Mouse (Mus musculus) megakaryocyte, embryonic 14.5 days (primary cell): ENCODE data around the gene Gbp7. TPM values are rescaled to one million over a fixed set of nuclear protein-coding genes. Genes with fewer than 3 reads are reported as not detected.
A peak's percentile ranks its signal among the peaks of the same experiment; 100 is the strongest.
"Not testable (repeated sequence)": the region's sequence is repeated elsewhere in the genome, so short reads cannot be mapped to it uniquely, and the experiment has no call there.

Source experiments
- H3K27me3 ChIP-seq: replicated peaks from 2 replicates; pipeline ENCODE3; 2012; ENCODE audit warnings: inconsistent platforms
- H3K36me3 ChIP-seq: replicated peaks from 2 replicates; pipeline ENCODE3; 2012; ENCODE audit warnings: low read length, inconsistent platforms, mixed read lengths
- H3K4me1 ChIP-seq: 2 replicates; pipeline ENCODE4 v1.6.1; 2012; ENCODE audit warnings: inconsistent platforms
- H3K4me3 ChIP-seq: replicated peaks from 2 replicates; pipeline ENCODE3; 2012; ENCODE audit warnings: moderate library complexity, mild to moderate bottlenecking, inconsistent platforms
- H3K9me3 ChIP-seq: 2 replicates; pipeline ENCODE4 v1.6.1; 2012; ENCODE audit warnings: inconsistent platforms
- FLI1 ChIP-seq: IDR thresholded peaks from 2 replicates; pipeline ENCODE4 v1.6.1; 2012; ENCODE audit warnings: low read length, inconsistent platforms, mixed read lengths
- GATA1 ChIP-seq: IDR thresholded peaks from 3 replicates; pipeline ENCODE4 v1.6.1; 2012; ENCODE audit warnings: mixed read lengths, low read length, inconsistent platforms, borderline replicate concordance
- polyA plus RNA-seq: library from polyadenylated mRNA; stranded (reverse); fragments of >175 nt; gene quantifications from 2 replicates; pipeline ENCODE4 v1.2.3, GENCODE M21; 2012; ENCODE audit warnings: low replicate concordance; ENCODE audit not compliant: insufficient read depth

Gbp7 gene
- polyA plus RNA-seq, 1 experiment: 0.82 TPM

DNA sequence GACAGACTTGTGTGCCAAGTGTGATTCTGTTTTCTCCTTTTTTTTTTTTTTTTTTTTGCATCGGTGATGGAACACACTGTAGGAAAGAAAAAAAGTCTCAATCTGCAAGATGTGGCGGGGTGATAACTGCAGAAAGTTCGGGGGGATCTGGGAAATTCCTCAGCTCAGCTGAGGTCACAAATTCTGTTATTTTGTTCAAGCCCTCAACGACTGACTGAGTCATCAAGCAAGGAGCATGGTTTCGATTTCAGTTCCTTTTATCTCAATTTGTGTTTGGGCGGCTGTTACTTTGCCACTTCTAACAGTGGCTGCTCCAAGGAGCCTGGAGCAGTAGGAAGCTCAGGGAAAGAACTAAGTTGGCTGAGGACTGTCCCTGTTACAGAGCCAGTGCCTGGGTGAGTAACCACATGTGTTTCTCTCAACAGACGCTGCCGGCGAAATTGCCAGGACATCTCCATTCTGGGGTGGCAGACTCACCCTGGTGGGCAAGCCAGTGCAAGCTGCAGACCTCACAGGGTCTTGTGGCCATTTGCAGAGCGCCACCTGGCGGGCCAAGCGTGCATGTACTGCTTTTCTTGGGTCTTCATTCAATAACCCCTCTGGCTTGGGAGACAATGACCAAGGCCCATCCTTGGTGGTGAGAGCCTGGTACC lies 30.3 kb downstream of the Gbp7 start:
- Histone ChIP-seq H3K27me3 (no peaks in the 10 kb centered on the region), H3K4me3 (peak overlapping the region; percentile 93), H3K36me3 (no peaks in the 10 kb centered on the region), H3K9me3 (no peaks in the 10 kb centered on the region), H3K4me1 (peaks cover 13% of the 10 kb centered on the region)
- TF ChIP-seq FLI1 (no peak), GATA1 (no peak)

- no peaks in the 10 kb centered on the region for H3K27me3 ChIP-seq
- H3K4me3 ChIP-seq: peak overlapping the region; percentile 93
- no peaks in the 10 kb centered on the region for H3K36me3 ChIP-seq
- H3K4me1 ChIP-seq: peaks cover 13% of the 10 kb centered on the region
- no peaks in the 10 kb centered on the region for H3K9me3 ChIP-seq
- TF ChIP-seq GATA1: no peak
- TF ChIP-seq FLI1: no peak
Measured at GRCm38 (mm10) chr3:142561045-142561646, 31.0 kb downstream of the Gbp7 start.

DNA sequence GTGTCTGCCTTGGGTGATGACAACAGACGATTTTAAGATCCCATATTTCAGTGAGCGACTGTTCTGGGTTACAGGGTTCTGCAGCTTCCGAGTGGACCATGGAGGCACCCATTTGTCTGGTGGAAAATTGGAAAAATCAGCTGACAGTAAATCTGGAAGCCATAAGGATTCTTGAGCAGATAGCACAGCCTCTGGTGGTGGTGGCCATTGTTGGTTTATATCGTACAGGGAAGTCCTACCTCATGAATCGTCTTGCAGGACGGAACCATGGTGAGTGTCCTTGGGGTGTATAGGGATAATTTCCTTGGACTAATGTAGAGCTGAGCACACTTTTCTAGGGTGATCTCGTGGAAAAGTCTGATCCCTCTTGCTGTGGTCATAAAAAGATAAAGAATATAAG lies 31.5 kb downstream of the Gbp7 start:
- no peak for TF ChIP-seq GATA1
- no peak for TF ChIP-seq FLI1

DNA sequence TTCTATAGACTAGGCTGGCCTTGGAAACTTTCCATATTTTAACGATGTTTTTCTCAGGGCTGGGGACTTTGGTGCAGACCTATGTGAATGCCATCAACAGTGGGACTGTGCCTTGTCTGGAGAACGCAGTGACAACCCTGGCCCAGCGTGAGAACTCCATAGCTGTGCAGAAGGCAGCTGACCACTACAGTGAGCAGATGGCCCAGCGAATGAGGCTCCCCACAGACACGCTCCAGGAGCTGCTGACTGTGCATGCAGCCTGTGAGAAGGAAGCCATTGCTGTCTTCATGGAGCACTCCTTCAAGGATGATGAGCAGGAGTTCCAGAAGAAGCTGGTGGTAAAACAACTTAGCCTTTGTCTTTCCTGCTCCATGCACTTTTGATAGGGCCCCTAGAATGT lies 37.3 kb downstream of the Gbp7 start:
- not testable (repeated sequence) for H3K27me3 ChIP-seq, H3K4me1 ChIP-seq, H3K9me3 ChIP-seq, H3K4me3 ChIP-seq, H3K36me3 ChIP-seq

More for the DNA sequence above, 31.5 kb downstream of the Gbp7 start:
- Histone ChIP-seq H3K4me3 (no peak overlapping the region), H3K4me1 (peaks cover 13% of the 10 kb centered on the region), H3K27me3 (no peaks in the 10 kb centered on the region), H3K36me3 (no peaks in the 10 kb centered on the region), H3K9me3 (no peaks in the 10 kb centered on the region)

- TF ChIP-seq GATA1 (no peak), FLI1 (no peak)
- Histone ChIP-seq H3K36me3 (no peaks in the 10 kb centered on the region), H3K9me3 (no peaks in the 10 kb centered on the region), H3K4me3 (no peak overlapping the region), H3K4me1 (no peaks in the 10 kb centered on the region), H3K27me3 (no peaks in the 10 kb centered on the region)
Measured at GRCm38 (mm10) chr3:142570738-142571137, 40.6 kb downstream of the Gbp7 start.

- H3K4me1 ChIP-seq: no peaks in the 10 kb centered on the region
- no peak overlapping the region for H3K4me3 ChIP-seq
- no peaks in the 10 kb centered on the region for H3K36me3 ChIP-seq
- TF ChIP-seq GATA1 (no peak), FLI1 (no peak)
- no peaks in the 10 kb centered on the region for H3K9me3 ChIP-seq
- no peaks in the 10 kb centered on the region for H3K27me3 ChIP-seq
Measured at GRCm38 (mm10) chr3:142577108-142577507, 47.0 kb downstream of the Gbp7 start.

GRCm38 (mm10) chr3:142578342-142578741 lies 48.2 kb downstream of the Gbp7 start:
- no peaks in the 10 kb centered on the region for H3K4me1 ChIP-seq
- TF ChIP-seq GATA1 (no peak), FLI1 (no peak)
- no peaks in the 10 kb centered on the region for H3K27me3 ChIP-seq
- H3K9me3 ChIP-seq: no peaks in the 10 kb centered on the region
- no peaks in the 10 kb centered on the region for H3K36me3 ChIP-seq
- no peak overlapping the region for H3K4me3 ChIP-seq

DNA sequence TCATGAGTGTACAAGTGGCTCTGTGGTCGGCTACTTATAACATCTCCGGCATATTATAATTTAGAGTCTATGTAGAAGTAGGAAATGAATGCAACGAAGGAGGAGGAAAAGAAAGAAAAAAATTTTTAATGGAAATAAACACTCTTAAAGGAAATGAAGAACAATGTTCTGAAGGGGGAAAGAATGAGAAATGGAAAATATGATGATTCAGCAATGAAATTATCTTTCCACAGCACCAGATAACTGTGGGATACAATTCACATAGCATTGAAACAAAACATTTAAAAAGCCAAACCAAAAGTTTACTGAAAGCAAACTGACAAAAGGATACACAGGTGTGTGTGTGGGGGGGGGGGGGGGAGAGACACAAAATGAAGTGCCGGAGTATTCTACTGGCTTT lies 52.9 kb downstream of the Gbp7 start:
- Histone ChIP-seq H3K4me3 (no peak overlapping the region), H3K27me3 (no peaks in the 10 kb centered on the region), H3K9me3 (no peaks in the 10 kb centered on the region), H3K4me1 (no peaks in the 10 kb centered on the region), H3K36me3 (no peaks in the 10 kb centered on the region)
- TF ChIP-seq FLI1 (no peak), GATA1 (no peak)

DNA sequence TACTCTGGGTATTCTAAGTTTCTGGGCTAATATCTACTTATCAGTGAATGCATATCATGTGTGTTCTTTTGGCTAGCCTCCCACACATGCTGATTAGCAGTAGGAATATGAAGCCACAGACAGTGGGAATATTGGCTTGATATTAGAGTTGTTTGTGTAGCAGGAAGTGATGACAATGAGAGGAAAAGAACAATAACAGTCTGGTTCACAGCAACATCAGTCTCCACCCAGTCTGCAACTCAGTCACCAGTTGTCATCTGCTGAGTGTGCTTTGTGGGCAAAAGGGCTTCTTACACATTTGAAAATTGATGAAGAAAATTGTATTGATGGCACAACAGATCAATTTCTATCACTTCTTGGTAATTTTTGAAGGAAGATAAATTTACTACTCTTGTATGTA lies 57.2 kb downstream of the Gbp7 start:
- Histone ChIP-seq H3K4me3 (no peak overlapping the region), H3K4me1 (peaks cover 3% of the 10 kb centered on the region; the same call in 1 of the 2 replicates), H3K27me3 (no peaks in the 10 kb centered on the region), H3K36me3 (no peaks in the 10 kb centered on the region), H3K9me3 (no peaks in the 10 kb centered on the region)
- TF ChIP-seq GATA1 (no peak), FLI1 (no peak)

DNA sequence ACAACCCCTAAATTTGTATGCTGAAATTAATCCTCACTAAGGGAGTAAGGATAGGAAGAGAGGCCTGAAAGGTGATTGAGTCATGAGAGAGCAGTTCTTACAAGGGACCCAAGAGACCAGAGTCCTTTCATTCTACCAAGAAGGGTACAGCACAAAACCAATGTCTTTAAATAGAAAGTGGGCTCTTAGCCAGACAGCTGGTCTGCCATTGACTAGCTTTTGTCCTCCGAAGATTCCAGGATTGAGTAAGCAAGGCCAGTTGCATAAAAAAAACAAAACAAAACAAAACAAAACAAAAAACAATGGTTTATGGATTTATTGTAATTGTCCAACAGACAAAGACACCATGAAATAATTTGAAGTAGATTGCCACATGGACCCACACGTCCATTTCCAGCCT lies 58.7 kb downstream of the Gbp7 start:
- peaks cover 3% of the 10 kb centered on the region; the same call in 1 of the 2 replicates for H3K4me1 ChIP-seq
- no peaks in the 10 kb centered on the region for H3K9me3 ChIP-seq
- no peak for TF ChIP-seq GATA1
- TF ChIP-seq FLI1: no peak
- H3K4me3 ChIP-seq: no peak overlapping the region
- H3K36me3 ChIP-seq: no peaks in the 10 kb centered on the region
- H3K27me3 ChIP-seq: no peaks in the 10 kb centered on the region
